Mouse (Mus musculus) CH12.LX (cell line): ENCODE measurements around the gene Ube2q1. TPM values are rescaled to one million over a fixed set of nuclear protein-coding genes. Genes with fewer than 3 reads are reported as not detected.

ENCODE experiments used
- DNase-seq: peaks from one replicate; pipeline ENCODE4 v3.0.0-alpha.2; 2013; ENCODE audit errors: extremely low read depth
- H3K27ac ChIP-seq: 2 replicates; pipeline ENCODE4 v1.5.1; 2012; ENCODE audit warnings: low read depth, mild to moderate bottlenecking, control low read depth, moderate library complexity; ENCODE audit not compliant: insufficient read depth
- H3K27me3 ChIP-seq: replicated peaks from 2 replicates; pipeline ENCODE3; 2012; ENCODE audit warnings: inconsistent platforms
- H3K36me3 ChIP-seq, 2 experiments: replicated peaks in 1 of 2; 2 replicates each; pipeline versions ENCODE3 to v1.6.1; 2012; ENCODE audit warnings: inconsistent platforms in 1 of 2, low read length in 1 of 2, mild to moderate bottlenecking in 1 of 2, mixed read lengths in 1 of 2, moderate library complexity in 1 of 2; ENCODE audit not compliant: control insufficient read depth in 1 of 2, insufficient read depth in 1 of 2
- H3K4me1 ChIP-seq, 2 experiments: 2 replicates each; pipeline ENCODE4 v1.6.1; 2012; ENCODE audit warnings: inconsistent platforms in 1 of 2, moderate library complexity in 1 of 2; ENCODE audit not compliant: insufficient read depth in 2 of 2, control insufficient read depth in 1 of 2
- H3K4me2 ChIP-seq: 2 replicates; pipeline ENCODE4 v1.6.1; 2012; ENCODE audit warnings: low read depth, mild to moderate bottlenecking, control low read depth; ENCODE audit not compliant: poor library complexity, insufficient read depth, severe bottlenecking
- H3K4me3 ChIP-seq, 3 experiments: fragments of 150-350 bp in 1 of 3; sonication (generic) in 1 of 3; replicated peaks in 1 of 3; 2 replicates each; pipeline versions ENCODE3 to v1.5.1; 2011 to 2012; ENCODE audit warnings: low read depth in 2 of 3, low read length in 2 of 3, mild to moderate bottlenecking in 2 of 3, moderate library complexity in 2 of 3, control low read depth in 1 of 3, improper control_type of control experiment in 1 of 3, inconsistent platforms in 1 of 3, mixed read lengths in 1 of 3; ENCODE audit not compliant: poor library complexity in 1 of 3
- H3K79me2 ChIP-seq: replicated peaks from 2 replicates; pipeline ENCODE4 v1.6.1; 2012; ENCODE audit warnings: mild to moderate bottlenecking, moderate library complexity; ENCODE audit not compliant: control insufficient read depth, poor library complexity, insufficient read depth, severe bottlenecking; ENCODE audit errors: extremely low read depth
- H3K9ac ChIP-seq: 2 replicates; pipeline ENCODE4 v1.6.1; 2012; ENCODE audit warnings: low read depth, mild to moderate bottlenecking, control low read depth, moderate library complexity; ENCODE audit not compliant: insufficient read depth
- H3K9me3 ChIP-seq: replicated peaks from 2 replicates; pipeline ENCODE3; 2012; ENCODE audit warnings: low read length, inconsistent platforms, mixed read lengths
- BHLHE40 ChIP-seq: IDR thresholded peaks from 2 replicates; pipeline ENCODE4 v1.6.1; 2011; ENCODE audit warnings: mild to moderate bottlenecking, low read depth, low read length, improper control_type of control experiment
- CHD1 ChIP-seq: IDR thresholded peaks from 2 replicates; pipeline ENCODE4 v1.6.1; 2012; ENCODE audit warnings: low read depth, low read length, improper control_type of control experiment, inconsistent platforms
- CTCF ChIP-seq, 2 experiments: IDR thresholded peaks in 1 of 2; conservative IDR thresholded peaks in 1 of 2; 2 replicates each; pipeline ENCODE4 v1.5.1; 2011 to 2012; ENCODE audit warnings: low read depth in 2 of 2, low read length in 2 of 2, improper control_type of control experiment in 1 of 2, inconsistent platforms in 1 of 2, mild to moderate bottlenecking in 1 of 2, moderate library complexity in 1 of 2
- ELF1 ChIP-seq: IDR thresholded peaks from 2 replicates; pipeline ENCODE4 v1.6.1; 2014; ENCODE audit warnings: low read depth, mild to moderate bottlenecking, inconsistent platforms, low read length, improper control_type of control experiment
- EP300 ChIP-seq: IDR thresholded peaks from 2 replicates; pipeline ENCODE4 v1.6.1; 2011; ENCODE audit warnings: low read length, improper control_type of control experiment
- ETS1 ChIP-seq: conservative IDR thresholded peaks from 2 replicates; pipeline ENCODE4 v1.6.1; 2012; ENCODE audit warnings: low read depth, mild to moderate bottlenecking, inconsistent platforms, low read length, improper control_type of control experiment, moderate library complexity
- HCFC1 ChIP-seq: IDR thresholded peaks from 2 replicates; pipeline ENCODE4 v1.6.1; 2012; ENCODE audit warnings: low read depth, mild to moderate bottlenecking, inconsistent platforms, low read length, improper control_type of control experiment
- IRF4 ChIP-seq: IDR thresholded peaks from 2 replicates; pipeline ENCODE4 v1.6.1; 2014; ENCODE audit warnings: low read depth, mild to moderate bottlenecking, inconsistent platforms, low read length, improper control_type of control experiment
- JUN ChIP-seq: IDR thresholded peaks from 2 replicates; pipeline ENCODE4 v1.6.1; 2011; ENCODE audit warnings: low read depth, mild to moderate bottlenecking, low read length, improper control_type of control experiment, moderate library complexity; ENCODE audit not compliant: insufficient read depth
- JUND ChIP-seq: conservative IDR thresholded peaks from 2 replicates; pipeline ENCODE4 v1.6.1; 2011; ENCODE audit warnings: low read depth, low read length, improper control_type of control experiment
- KAT2A ChIP-seq: IDR thresholded peaks from 2 replicates; pipeline ENCODE4 v1.6.1; 2012; ENCODE audit warnings: low read length, improper control_type of control experiment, inconsistent platforms; ENCODE audit not compliant: insufficient replicate concordance
- MAZ ChIP-seq: IDR thresholded peaks from 2 replicates; pipeline ENCODE4 v1.6.1; 2012; ENCODE audit warnings: low read depth, mild to moderate bottlenecking, inconsistent platforms, low read length, improper control_type of control experiment, moderate library complexity
- MEF2A ChIP-seq: IDR thresholded peaks from 2 replicates; pipeline ENCODE4 v1.6.1; 2014; ENCODE audit warnings: low read depth, mild to moderate bottlenecking, inconsistent platforms, low read length, improper control_type of control experiment, borderline replicate concordance
- MXI1 ChIP-seq: IDR thresholded peaks from 2 replicates; pipeline ENCODE4 v1.6.1; 2011; ENCODE audit warnings: mild to moderate bottlenecking, low read depth, low read length, improper control_type of control experiment
- MYC ChIP-seq: IDR thresholded peaks from 2 replicates; pipeline ENCODE4 v1.6.1; 2011; ENCODE audit warnings: low read depth, mild to moderate bottlenecking, improper control_type of control experiment, low read length
- NELFE ChIP-seq: IDR thresholded peaks from 2 replicates; pipeline ENCODE4 v1.6.1; 2011; ENCODE audit warnings: low read depth, low read length, improper control_type of control experiment
- NRF1 ChIP-seq: IDR thresholded peaks from 2 replicates; pipeline ENCODE4 v1.6.1; 2014; ENCODE audit warnings: low read depth, mild to moderate bottlenecking, inconsistent platforms, low read length, improper control_type of control experiment, moderate library complexity
- POLR2A ChIP-seq: IDR thresholded peaks from 2 replicates; pipeline ENCODE4 v1.6.1; 2011; ENCODE audit warnings: low read depth, mild to moderate bottlenecking, improper control_type of control experiment, low read length
- RAD21 ChIP-seq: IDR thresholded peaks from 2 replicates; pipeline ENCODE4 v1.6.1; 2011; ENCODE audit warnings: low read depth, mild to moderate bottlenecking, low read length, improper control_type of control experiment, moderate library complexity
- RCOR1 ChIP-seq: conservative IDR thresholded peaks from 2 replicates; pipeline ENCODE4 v1.6.1; 2012; ENCODE audit warnings: low read depth, mild to moderate bottlenecking, inconsistent platforms, low read length, improper control_type of control experiment
- SIN3A ChIP-seq: IDR thresholded peaks from 2 replicates; pipeline ENCODE4 v1.6.1; 2012; ENCODE audit warnings: low read length, improper control_type of control experiment, inconsistent platforms
- SMC3 ChIP-seq: IDR thresholded peaks from 2 replicates; pipeline ENCODE4 v1.6.1; 2011; ENCODE audit warnings: low read depth, low read length, improper control_type of control experiment
- TBP ChIP-seq: conservative IDR thresholded peaks from 2 replicates; pipeline ENCODE4 v1.6.1; 2011; ENCODE audit warnings: low read depth, low read length, improper control_type of control experiment
- TCF12 ChIP-seq: IDR thresholded peaks from 2 replicates; pipeline ENCODE4 v1.6.1; 2014; ENCODE audit warnings: low read depth, mild to moderate bottlenecking, inconsistent platforms, low read length, improper control_type of control experiment
- UBTF ChIP-seq: IDR thresholded peaks from 2 replicates; pipeline ENCODE4 v1.6.1; 2012; ENCODE audit warnings: low read depth, mild to moderate bottlenecking, inconsistent platforms, low read length, improper control_type of control experiment, moderate library complexity
- ZMIZ1 ChIP-seq: IDR thresholded peaks from 2 replicates; pipeline ENCODE4 v1.6.1; 2012; ENCODE audit warnings: low read depth, mild to moderate bottlenecking, inconsistent platforms, low read length, improper control_type of control experiment
- ZNF384 ChIP-seq: IDR thresholded peaks from 2 replicates; pipeline ENCODE4 v1.6.1; 2012; ENCODE audit warnings: low read depth, low read length, improper control_type of control experiment, inconsistent platforms
- dilution Hi-C: fragments of 300-500 bp; cut with MboI; formaldehyde crosslinking; loops from 2 replicates; pipeline ENCODE4 v1.14.3; 2020; ENCODE audit warnings: low sequenced_read_pairs; ENCODE audit not compliant: extremely low pct_unique_long_range_greater_than_20kb, extremely low pct_ligation_motif_present
- in situ Hi-C: fragments of 300-500 bp; cut with MboI; formaldehyde crosslinking; loops from 3 replicates; pipeline ENCODE4 v1.14.3; 2019; ENCODE audit warnings: low sequenced_read_pairs, low pct_ligation_motif_present, low pct_unique_long_range_greater_than_20kb, mixed read lengths
- polyA plus RNA-seq: library from polyadenylated mRNA; unstranded; fragments of >175 nt; gene quantifications from 2 replicates; pipeline ENCODE4 v1.2.1, GENCODE M21; 2012; ENCODE audit warnings: low read depth; ENCODE audit not compliant: insufficient read length
- total RNA-seq, 2 experiments: library from RNA; depleted of rRNA; stranded (reverse); fragments of 300-350 nt in 1 of 2; fragments of >200 nt in 1 of 2; gene quantifications; 2 replicates each; pipeline ENCODE4 v1.2.3; 2012 to 2014

The Ube2q1 gene
- total and polyA plus RNA-seq, 3 experiments, result 35.4 to 88.8 (median 59.4) TPM

GRCm38 (mm10) chr3:89730350-89731331 lies 42.8 kb upstream of the Ube2q1 start:
- Histone ChIP-seq H3K9ac (peak overlapping the region; percentile 92), H3K4me1 (peaks cover 13 to 60% of the 10 kb centered on the region in 2 experiments), H3K27ac (peak overlapping the region; percentile 39; the same call in 1 of the 2 replicates), H3K4me3 (peak overlapping the region; percentile 76 to 93 (median 81)), H3K36me3 (peaks cover 12 to 29% of the 10 kb centered on the region in 2 experiments), H3K79me2 (peaks cover 26% of the 10 kb centered on the region), H3K27me3 (no peaks in the 10 kb centered on the region), H3K4me2 (peak overlapping the region; percentile 92), H3K9me3 (no peaks in the 10 kb centered on the region)
- no peak for TF ChIP-seq KAT2A
- no peak for TF ChIP-seq MYC
- no peak for TF ChIP-seq ZNF384
- TF ChIP-seq CTCF (conservative IDR thresholded peaks at IDR 0.05 in 1 of 2, IDR thresholded peaks at IDR 0.05 in 1 of 2; ENCODE audit: low read depth in 2 of 2, low read length in 2 of 2), result peak; percentile 37 to 71; a peak in 3 of 4 replicates
- peak; percentile 19; the same call in 1 of the 2 replicates for TF ChIP-seq NRF1
- TF ChIP-seq IRF4, result peak; percentile 53
- TF ChIP-seq TBP, result peak; percentile 51; the same call in 1 of the 2 replicates
- TF ChIP-seq TCF12, result peak; percentile 60
- TF ChIP-seq MAZ, result peak; percentile 84
- TF ChIP-seq CHD1, result 0 out of 2 replicates have a peak, but pooled peaks have one; percentile 71
- peak; percentile 55; the same call in 1 of the 2 replicates for TF ChIP-seq MXI1
- TF ChIP-seq BHLHE40, result 0 out of 2 replicates have a peak, but pooled peaks have one; percentile 10
- TF ChIP-seq SMC3, result peak; percentile 50
- no peak; the same call in 1 of the 2 replicates for TF ChIP-seq ZMIZ1
- TF ChIP-seq NELFE, result peak; percentile 79
- no peak for TF ChIP-seq RCOR1
- peak; percentile 10; the same call in 1 of the 2 replicates for TF ChIP-seq MEF2A
- no peak; the same call in none of the 2 replicates for TF ChIP-seq SIN3A
- TF ChIP-seq RAD21, result peak; percentile 37
- no peak for TF ChIP-seq JUND
- no peak for TF ChIP-seq ETS1
- peak; percentile 52; the same call in 1 of the 2 replicates for TF ChIP-seq UBTF
- peak; percentile 46 for TF ChIP-seq ELF1
- no peak for TF ChIP-seq EP300
- TF ChIP-seq HCFC1, result 0 out of 2 replicates have a peak, but pooled peaks have one; percentile 17
- TF ChIP-seq JUN, result no peak
- TF ChIP-seq POLR2A, result peak; percentile 88
- dilution Hi-C loops, result no loop called here
- in situ Hi-C loops, result loop anchor here (5.0 kb wide), 1 partner anchor 37 kb away; no protein-coding TSS in a partner anchor
- DNase-seq, result peak; percentile 93
